Mouse (Mus musculus) gastrocnemius, adult 2 months (tissue): ENCODE measurements around the gene Ncapg. TPM values are rescaled to one million over a fixed set of nuclear protein-coding genes. Genes with fewer than 3 reads are reported as not detected.

Source experiments
- DNase-seq: peaks from one replicate; pipeline ENCODE4 v3.0.0; 2022
- H3K27ac ChIP-seq: fragments of 200-600 bp; 2 replicates; pipeline ENCODE4 v1.8.1; 2022; ENCODE audit warnings: mild to moderate bottlenecking
- H3K4me3 ChIP-seq: fragments of 200-600 bp; 2 replicates; pipeline ENCODE4 v1.8.1; 2022; ENCODE audit warnings: mild to moderate bottlenecking, moderate library complexity
- CTCF ChIP-seq: fragments of 200-600 bp; IDR thresholded peaks from 2 replicates; pipeline ENCODE4 v1.8.1; 2022; ENCODE audit warnings: antibody characterized with exemption, mild to moderate bottlenecking, moderate library complexity
- intact Hi-C: fragments of 180-260 bp; cut with DNase I; formaldehyde crosslinking; loops from one replicate; pipeline ENCODE4 v1.15.1; 2025
- total RNA-seq, 2 experiments: library from RNA; stranded (reverse); gene quantifications; 2 replicates each; pipeline ENCODE4 v1.2.3; 2021

The Ncapg gene
- total RNA-seq, 2 experiments from 2014 or later: not detected

DNA sequence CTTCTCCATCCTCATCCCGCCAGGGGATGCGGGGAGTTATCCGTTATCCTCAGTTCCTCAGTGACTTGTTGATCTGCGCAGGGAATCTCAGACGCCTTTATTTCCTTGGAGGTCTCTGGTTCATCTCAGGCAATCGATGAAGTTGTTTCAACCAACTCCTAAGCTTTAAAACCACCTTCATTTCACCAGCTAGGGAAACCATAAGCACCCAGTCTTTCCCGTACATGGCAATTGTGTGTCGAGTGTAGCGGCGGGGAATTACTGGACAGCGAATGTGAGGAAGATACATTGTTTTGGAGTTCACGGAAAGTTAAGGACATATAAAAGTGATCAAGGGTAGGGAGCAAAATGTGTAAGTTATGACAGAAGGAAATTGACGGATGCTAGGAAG is 556 bp downstream of the Ncapg start:
- intact Hi-C loops: loop anchor here (10.0 kb wide), 1 partner anchor 185 kb away; the partner anchor contains the start of gene Lcorl
- peak overlapping the region; percentile 78 for H3K4me3 ChIP-seq
- no peak for DNase-seq
- no peak for TF ChIP-seq CTCF
- H3K27ac ChIP-seq: no peak overlapping the region

DNA sequence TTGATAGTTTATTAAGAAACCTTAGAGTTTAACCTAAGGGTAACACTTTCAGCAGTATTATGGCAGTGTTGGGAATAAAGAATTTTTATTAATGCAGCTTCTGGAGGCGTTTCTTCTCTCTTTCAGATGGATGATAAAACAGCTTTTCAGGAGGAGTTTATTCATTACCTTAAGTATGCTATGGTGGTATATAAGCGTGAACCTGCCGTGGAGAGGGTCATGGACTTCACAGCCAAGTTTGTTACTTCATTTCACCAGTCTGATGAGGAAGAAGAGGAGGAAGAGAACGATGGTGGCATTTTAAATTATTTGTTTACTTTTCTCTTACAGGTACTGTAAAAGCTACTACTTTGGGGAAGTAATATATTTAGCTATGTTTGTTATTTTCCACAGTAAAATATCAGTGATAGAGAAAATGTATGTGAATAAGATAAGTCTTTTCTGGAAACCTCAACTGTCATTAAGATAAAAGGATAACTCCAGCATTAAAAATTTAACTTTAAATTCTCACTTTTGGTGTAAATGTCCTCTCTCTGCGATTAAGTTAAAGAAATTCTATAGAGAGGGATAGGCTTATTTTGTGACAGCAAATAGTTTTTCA is 1.3 kb downstream of the Ncapg start:
- DNase-seq: no peak
- Histone ChIP-seq H3K4me3 (no peak overlapping the region), H3K27ac (no peak overlapping the region)
- no peak for TF ChIP-seq CTCF
- intact Hi-C loops: loop anchor here (10.0 kb wide), 1 partner anchor 184 kb away; the partner anchor contains the start of gene Lcorl

DNA sequence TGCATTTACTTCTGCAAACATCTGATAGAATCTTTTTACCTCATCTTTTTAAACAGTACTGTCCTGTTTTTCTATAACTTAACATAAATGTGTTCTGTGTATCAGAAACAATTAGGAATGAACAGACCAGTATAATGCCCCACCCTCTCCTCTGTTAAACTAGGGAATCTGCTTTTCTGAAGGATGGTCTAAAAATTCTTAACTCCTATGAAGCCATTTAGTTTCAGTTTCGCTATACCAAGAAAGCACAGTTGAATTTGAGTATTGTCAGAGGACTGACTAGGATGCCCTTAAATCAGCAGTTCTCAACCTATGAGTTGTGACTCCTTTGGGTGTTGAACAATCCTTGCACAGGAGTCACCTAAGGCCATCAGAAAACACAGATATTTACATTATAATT is 5.3 kb downstream of the Ncapg start:
- no peak for DNase-seq
- intact Hi-C loops: loop anchor here (10.0 kb wide), 1 partner anchor 180 kb away; the partner anchor contains the start of gene Lcorl
- TF ChIP-seq CTCF: no peak

DNA sequence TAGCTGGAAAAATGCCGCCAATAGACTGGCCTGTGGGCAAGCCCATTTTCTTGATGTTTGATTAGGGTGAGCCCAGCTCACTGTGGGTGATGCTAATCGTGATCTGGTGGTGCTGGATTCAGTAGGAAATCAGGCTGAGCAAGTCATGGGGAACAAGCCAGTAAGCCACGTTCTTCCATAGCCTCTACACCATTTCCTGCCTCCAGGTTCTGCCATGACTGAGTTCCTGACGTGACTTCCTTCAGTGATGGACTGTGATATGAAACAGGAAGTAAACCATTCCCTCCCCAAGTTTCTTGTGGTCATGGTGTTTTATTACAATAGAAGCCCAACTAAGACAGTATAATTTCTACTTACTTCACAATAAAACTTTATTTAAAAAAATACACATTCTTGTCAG is 7.9 kb downstream of the Ncapg start:
- no peak overlapping the region for H3K4me3 ChIP-seq
- TF ChIP-seq CTCF: no peak
- H3K27ac ChIP-seq: no peak overlapping the region
- DNase-seq: no peak
- intact Hi-C loops: loop anchor here (10.0 kb wide), 1 partner anchor 177 kb away; the partner anchor contains the start of gene Lcorl

More for the DNA sequence above, 5.3 kb downstream of the Ncapg start:
- Histone ChIP-seq H3K4me3 (no peak overlapping the region), H3K27ac (no peak overlapping the region)

DNA sequence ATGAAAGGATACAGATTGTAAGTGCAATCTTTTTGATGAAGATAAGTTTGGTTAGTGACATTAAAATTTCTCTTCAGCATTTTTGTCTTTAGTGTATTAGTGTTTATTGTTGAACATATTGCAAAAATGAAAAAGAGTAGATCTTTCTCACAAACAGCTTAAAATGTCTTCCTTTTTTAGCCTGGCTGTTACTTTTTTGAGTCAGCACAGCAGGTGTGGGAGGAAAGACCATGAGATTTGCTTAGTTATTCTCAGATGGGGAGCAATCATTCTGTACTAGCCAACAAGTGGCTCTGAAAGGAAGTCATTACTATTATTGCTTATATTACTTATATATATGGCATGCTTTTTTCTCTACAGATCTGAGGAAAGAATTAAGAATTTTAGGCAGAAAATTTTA is 10.2 kb downstream of the Ncapg start:
- intact Hi-C loops: loop anchor here (10.0 kb wide), 1 partner anchor 175 kb away; the partner anchor contains the start of gene Lcorl
- TF ChIP-seq CTCF: no peak
- no peak for DNase-seq
- Histone ChIP-seq H3K27ac (no peak overlapping the region), H3K4me3 (no peak overlapping the region)

DNA sequence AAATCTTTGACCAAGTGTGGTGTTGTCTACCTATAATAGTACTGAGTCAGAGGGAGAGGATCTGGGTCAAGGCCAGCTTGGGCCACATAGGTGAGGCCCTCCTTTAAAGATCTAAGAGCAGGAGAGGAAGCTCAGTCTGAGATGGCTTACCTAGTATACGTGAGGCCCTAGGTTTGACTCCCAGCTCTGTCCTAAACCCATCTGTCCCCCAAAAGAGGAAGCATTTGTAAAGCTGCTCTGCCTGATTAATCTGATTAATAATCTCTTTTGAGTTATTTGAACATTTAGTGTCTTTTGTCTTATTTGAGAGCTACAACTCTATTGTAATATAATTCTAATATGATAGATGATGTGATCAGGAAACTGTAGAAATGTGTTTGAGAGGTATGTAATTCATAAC is 13.7 kb downstream of the Ncapg start:
- no peak for TF ChIP-seq CTCF
- H3K4me3 ChIP-seq: no peak overlapping the region
- no peak for DNase-seq
- no peak overlapping the region for H3K27ac ChIP-seq
- intact Hi-C loops: no loop called here

DNA sequence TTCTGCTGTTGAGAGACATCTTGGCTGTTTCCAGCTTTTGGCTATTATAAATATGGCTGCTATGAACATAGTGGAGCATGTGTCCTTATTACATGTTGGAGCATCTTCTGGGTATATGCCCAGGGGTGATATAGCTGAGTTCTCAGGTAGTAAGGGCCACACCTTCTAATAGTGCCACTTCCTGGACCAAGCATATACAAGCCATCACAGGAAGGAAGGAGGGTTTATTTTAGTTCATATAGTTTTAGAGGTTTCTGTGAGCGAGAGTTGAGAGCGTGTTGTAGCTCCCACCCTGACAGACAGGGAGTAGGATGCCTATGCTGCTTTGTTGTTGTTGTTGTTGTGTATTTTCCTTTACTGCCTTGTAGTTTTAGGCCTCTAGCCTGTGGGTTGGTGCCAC is 15.5 kb downstream of the Ncapg start:
- no peak for TF ChIP-seq CTCF
- Histone ChIP-seq H3K4me3 (no peak overlapping the region), H3K27ac (no peak overlapping the region)
- DNase-seq: no peak
- intact Hi-C loops: no loop called here

DNA sequence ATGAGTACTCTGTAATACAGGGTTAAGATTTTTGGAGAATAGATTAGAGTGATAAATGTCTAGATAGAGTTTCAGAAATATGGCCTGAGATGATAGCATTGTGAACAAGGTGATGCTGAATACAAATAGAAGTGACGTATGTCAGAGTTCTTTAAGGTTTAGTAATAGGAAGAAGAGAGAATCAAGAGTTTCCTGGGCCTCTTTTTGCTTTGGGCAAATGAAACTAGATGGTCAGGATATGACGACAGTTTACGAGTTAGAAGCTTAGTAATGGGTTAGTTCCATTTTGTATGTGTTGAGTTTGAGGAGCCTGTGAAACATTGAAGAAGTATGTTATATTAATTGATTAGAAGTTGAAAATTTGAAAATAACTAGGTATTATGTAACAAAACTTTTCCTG is 16.5 kb downstream of the Ncapg start:
- no peak overlapping the region for H3K4me3 ChIP-seq
- no peak overlapping the region for H3K27ac ChIP-seq
- intact Hi-C loops: no loop called here
- DNase-seq: no peak
- TF ChIP-seq CTCF: no peak

DNA sequence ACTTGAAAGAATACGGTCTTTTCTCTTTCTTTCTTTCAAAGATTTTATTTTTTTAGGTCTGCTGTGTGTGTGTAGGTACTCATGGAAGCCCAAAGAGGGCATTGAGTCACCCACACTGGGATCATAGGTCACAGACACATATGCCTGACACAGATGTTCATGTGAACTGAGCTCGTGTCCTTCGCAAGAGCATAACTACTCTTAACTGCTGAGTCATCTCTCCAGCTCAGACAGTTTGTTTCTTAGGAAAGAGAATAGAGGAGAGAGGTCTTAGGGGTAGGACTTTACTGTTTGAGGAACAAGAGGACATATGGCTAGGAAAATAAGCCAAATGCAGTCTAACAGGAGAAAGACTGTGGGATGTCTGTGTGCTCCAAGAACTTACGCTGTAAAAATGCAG is 19.4 kb downstream of the Ncapg start:
- no peak overlapping the region for H3K4me3 ChIP-seq
- H3K27ac ChIP-seq: no peak overlapping the region
- DNase-seq: no peak
- intact Hi-C loops: no loop called here
- no peak for TF ChIP-seq CTCF

DNA sequence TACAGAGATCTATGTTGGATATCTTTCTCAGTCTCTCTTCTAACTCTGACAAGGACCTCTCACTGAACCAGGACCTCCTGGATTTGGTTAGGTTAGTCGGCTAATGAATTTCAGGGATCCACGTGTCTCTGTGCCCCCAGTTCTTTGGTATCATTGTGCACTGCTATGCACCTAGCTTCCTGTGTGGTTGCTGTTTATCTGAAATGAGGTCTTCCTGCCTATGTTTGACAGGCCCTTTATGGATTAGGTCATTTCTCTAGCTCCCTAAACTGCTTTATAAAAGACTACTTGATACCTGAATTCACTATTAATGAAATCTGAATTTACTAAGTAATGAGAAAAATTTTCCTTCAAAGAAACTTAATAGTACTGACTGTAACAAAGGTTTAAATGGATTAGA is 21.1 kb downstream of the Ncapg start:
- no peak for TF ChIP-seq CTCF
- Histone ChIP-seq H3K27ac (no peak overlapping the region), H3K4me3 (no peak overlapping the region)
- intact Hi-C loops: no loop called here
- DNase-seq: no peak

DNA sequence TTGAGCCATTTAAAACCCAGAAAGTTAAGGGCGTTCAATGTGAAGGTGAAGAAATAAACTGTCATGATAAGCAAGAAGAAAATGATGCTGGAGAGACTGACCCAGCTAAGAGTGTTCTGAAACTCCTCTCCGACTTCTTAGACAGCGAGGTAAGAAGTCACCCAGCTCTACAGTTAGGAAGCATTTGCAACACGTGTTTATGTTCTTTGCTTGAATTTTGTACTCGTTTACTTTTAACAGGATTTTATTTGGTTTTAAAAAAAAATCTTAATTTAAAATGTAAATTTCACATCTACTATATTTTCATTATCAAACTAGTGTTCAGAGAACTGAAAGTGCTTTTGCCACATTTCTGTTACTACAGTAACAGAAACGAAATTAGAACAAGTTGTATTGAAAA is 22.0 kb downstream of the Ncapg start:
- DNase-seq: no peak
- intact Hi-C loops: no loop called here
- no peak overlapping the region for H3K4me3 ChIP-seq
- no peak for TF ChIP-seq CTCF
- no peak overlapping the region for H3K27ac ChIP-seq

DNA sequence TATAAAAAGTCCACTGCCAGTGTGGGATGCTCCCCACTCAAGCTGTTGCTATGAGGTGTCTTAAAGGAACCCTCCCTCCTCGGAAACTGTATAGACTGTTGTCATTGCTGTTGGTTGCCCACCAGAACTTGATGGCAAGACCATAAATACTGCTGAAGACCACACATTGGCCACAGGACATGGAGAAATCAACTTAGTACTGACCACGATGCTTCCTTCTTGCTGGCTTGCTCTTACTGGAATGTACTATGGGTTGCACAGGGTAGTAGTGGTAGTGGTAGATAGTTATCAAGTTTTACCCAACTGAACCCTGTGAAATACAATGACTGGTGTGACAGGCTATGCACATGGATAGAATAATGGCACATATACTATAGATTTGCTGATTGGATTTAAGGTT is 37.1 kb downstream of the Ncapg start:
- H3K27ac ChIP-seq: no peak overlapping the region
- TF ChIP-seq CTCF: no peak
- no peak overlapping the region for H3K4me3 ChIP-seq
- intact Hi-C loops: no loop called here
- DNase-seq: no peak

DNA sequence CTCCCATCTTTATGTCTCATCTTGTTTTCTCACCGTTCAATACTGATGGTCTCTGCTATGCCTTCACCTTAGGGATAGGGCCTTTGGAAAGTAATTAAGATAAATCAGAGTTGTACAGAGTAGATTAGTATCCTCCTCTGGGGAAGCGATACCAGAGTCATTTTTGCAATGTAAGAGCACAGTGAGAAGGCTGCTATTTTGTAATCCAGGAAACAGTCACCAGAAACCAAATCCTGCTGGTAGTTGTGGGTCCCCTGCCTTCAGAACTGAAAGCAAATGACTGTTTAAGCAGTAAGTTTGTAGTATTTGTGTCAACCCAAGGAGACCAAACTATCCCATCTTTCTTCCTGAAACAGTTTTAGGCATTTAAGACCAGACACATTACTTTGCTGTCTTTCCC is 39.9 kb downstream of the Ncapg start:
- no peak for TF ChIP-seq CTCF
- no peak for DNase-seq
- Histone ChIP-seq H3K4me3 (no peak overlapping the region), H3K27ac (no peak overlapping the region)
- intact Hi-C loops: no loop called here

DNA sequence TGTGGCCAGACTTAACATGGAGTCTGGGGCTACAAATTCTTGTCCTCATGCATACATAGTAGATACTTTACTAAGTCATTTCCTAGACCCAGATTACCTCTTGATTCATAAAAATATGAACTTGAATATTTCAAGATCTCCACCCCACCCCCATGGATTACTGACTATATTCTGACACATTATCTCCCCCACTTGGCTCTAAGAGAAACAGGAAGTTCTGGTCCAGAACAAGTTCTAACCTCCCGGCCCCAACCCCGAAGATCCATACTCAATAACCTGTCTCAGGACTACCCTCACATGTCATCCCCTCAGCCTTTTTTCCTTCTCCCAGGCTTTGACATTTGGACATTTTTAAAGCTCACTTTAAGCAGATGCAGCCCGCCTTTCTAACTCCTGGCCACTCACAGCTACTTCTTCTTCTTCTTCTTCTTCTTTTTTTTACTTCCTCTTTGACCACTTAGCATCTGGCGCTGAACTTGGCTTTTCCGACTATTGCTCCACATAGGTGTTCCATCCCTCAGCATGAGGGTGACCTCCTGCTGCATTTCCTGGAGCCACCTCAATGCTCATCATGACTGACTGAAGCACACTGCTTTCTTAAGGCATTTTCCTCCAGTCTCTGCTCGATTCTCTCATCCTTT is 49.2 kb downstream of the Ncapg start:
- no peak overlapping the region for H3K4me3 ChIP-seq
- intact Hi-C loops: no loop called here
- TF ChIP-seq CTCF: no peak
- H3K27ac ChIP-seq: no peak overlapping the region
- no peak for DNase-seq
